Mouse (Mus musculus): Measurements from ENCODE around the gene Rorc. TPM values are rescaled to one million over a fixed set of nuclear protein-coding genes. Genes with fewer than 3 reads are reported as not detected.

Gene Rorc
- polyA plus RNA-seq, 1 experiment from 2014 or later = 6.1 TPM

DNA sequence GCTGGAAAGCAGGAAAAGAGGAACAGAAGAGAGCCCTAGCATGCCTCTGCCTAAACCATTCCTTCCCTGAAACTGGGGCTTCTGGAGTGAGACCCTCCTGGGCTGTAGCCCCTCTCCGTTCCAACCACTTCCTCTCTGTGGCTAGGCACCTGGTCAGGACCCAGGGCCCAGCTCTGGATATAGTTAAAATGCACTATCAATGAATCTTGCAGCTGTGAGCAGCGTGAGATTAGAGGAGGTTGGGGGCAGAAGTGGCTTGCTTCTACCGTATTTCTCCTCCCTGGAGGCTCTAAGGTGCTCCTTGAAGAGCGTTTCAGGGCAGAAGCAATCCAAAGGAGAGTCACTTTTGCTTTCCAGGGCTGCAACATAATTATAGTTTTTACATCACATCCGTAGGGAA, 9.7 kb downstream of the Rorc start:
- 70% methylated on average over 5 of the region's 5 CpGs for WGBS
- Histone ChIP-seq H3K9ac (ENCODE audit: low read depth, low read length) (no peak overlapping the region), H3K4me1 (ENCODE audit: control insufficient read depth, insufficient read depth, low read length) (no peaks in the 10 kb centered on the region), H3K27me3 (ENCODE audit: control insufficient read depth, insufficient read depth, low read length) (no peaks in the 10 kb centered on the region), H3K9me3 (ENCODE audit: control insufficient read depth, low read length) (no peaks in the 10 kb centered on the region), H3K36me3 (ENCODE audit: control insufficient read depth, insufficient read depth, low read length) (no peaks in the 10 kb centered on the region), H3K4me2 (replicated peaks; ENCODE audit: low read depth, low read length) (no peak overlapping the region), H3K27ac (ENCODE audit: low read depth, low read length) (no peak overlapping the region), H3K4me3 (ENCODE audit: low read length) (no peak overlapping the region)
- ATAC-seq (ENCODE audit: low FRiP score, low TSS enrichment) = no peak

- H3K4me1 ChIP-seq (ENCODE audit: control insufficient read depth, insufficient read depth, low read length) = no peaks in the 10 kb centered on the region
- no peak for ATAC-seq (ENCODE audit: low FRiP score, low TSS enrichment)
- no peaks in the 10 kb centered on the region for H3K27me3 ChIP-seq (ENCODE audit: control insufficient read depth, insufficient read depth, low read length)
- H3K9ac ChIP-seq (ENCODE audit: low read depth, low read length) = no peak overlapping the region
- H3K36me3 ChIP-seq (ENCODE audit: control insufficient read depth, insufficient read depth, low read length) = no peaks in the 10 kb centered on the region
- H3K4me3 ChIP-seq (ENCODE audit: low read length) = no peak overlapping the region
- WGBS = 73% methylated on average over 3 of the region's 3 CpGs
- no peak overlapping the region for H3K4me2 ChIP-seq (replicated peaks; ENCODE audit: low read depth, low read length)
- H3K9me3 ChIP-seq (ENCODE audit: control insufficient read depth, low read length) = no peaks in the 10 kb centered on the region
- H3K27ac ChIP-seq (ENCODE audit: low read depth, low read length) = no peak overlapping the region
Observed at GRCm38 (mm10) chr3:94383476-94383875, 10.9 kb downstream of the Rorc start.

DNA sequence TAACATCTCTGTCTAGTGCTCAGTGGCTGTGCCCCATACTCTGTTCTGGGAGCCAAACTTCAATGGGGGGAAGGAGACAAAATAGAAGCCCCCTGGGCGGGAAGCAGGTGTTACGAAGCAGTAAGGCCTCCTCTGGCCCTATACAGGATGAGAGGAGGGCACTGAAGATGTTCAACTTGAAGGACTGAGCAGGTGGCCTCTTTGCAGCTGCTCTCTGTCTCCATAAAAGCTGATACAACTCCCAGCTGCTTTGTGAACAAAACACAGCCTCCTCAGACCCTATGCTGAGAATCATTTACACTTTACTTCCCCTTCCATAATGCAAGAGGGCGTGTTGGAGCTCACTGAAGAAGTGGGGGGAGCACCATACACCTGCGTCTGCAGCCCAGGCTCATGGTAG, 14.1 kb downstream of the Rorc start:
- ATAC-seq (ENCODE audit: low FRiP score, low TSS enrichment) = no peak
- no peak overlapping the region for H3K4me2 ChIP-seq (replicated peaks; ENCODE audit: low read depth, low read length)
- no peak overlapping the region for H3K4me3 ChIP-seq (ENCODE audit: low read length)

DNA sequence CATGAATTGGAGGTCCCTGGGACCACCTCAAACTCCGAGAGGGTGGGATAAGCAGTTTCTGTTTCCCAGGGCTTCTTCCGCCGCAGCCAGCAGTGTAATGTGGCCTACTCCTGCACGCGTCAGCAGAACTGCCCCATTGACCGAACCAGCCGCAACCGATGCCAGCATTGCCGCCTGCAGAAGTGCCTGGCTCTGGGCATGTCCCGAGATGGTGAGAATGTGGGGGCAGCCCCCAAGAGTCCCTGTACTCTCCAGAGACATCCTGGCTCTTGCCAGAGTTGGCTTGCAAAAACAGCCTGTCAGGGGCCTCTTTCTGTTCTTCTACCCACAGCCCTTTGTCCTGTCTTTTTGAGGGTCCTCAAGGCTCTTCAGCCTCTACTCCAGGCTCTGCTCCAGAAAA, 14.8 kb downstream of the Rorc start:
- 94% methylated on average over 10 of the region's 10 CpGs for WGBS
- no peak for ATAC-seq (ENCODE audit: low FRiP score, low TSS enrichment)
- Histone ChIP-seq H3K4me1 (ENCODE audit: control insufficient read depth, insufficient read depth, low read length) (no peaks in the 10 kb centered on the region), H3K27ac (ENCODE audit: low read depth, low read length) (no peak overlapping the region), H3K9ac (ENCODE audit: low read depth, low read length) (no peak overlapping the region), H3K4me2 (replicated peaks; ENCODE audit: low read depth, low read length) (no peak overlapping the region), H3K36me3 (ENCODE audit: control insufficient read depth, insufficient read depth, low read length) (no peaks in the 10 kb centered on the region), H3K27me3 (ENCODE audit: control insufficient read depth, insufficient read depth, low read length) (no peaks in the 10 kb centered on the region; the same call in 1 of the 2 replicates), H3K9me3 (ENCODE audit: control insufficient read depth, low read length) (no peaks in the 10 kb centered on the region), H3K4me3 (ENCODE audit: low read length) (no peak overlapping the region)

More for the DNA sequence above, 14.1 kb downstream of the Rorc start:
- no peak overlapping the region for H3K27ac ChIP-seq (ENCODE audit: low read depth, low read length)
- H3K9me3 ChIP-seq (ENCODE audit: control insufficient read depth, low read length) = no peaks in the 10 kb centered on the region
- no peaks in the 10 kb centered on the region; the same call in 1 of the 2 replicates for H3K27me3 ChIP-seq (ENCODE audit: control insufficient read depth, insufficient read depth, low read length)
- 58% methylated on average over 4 of the region's 4 CpGs for WGBS
- H3K9ac ChIP-seq (ENCODE audit: low read depth, low read length) = no peak overlapping the region
- no peaks in the 10 kb centered on the region for H3K36me3 ChIP-seq (ENCODE audit: control insufficient read depth, insufficient read depth, low read length)
- H3K4me1 ChIP-seq (ENCODE audit: control insufficient read depth, insufficient read depth, low read length) = no peaks in the 10 kb centered on the region

DNA sequence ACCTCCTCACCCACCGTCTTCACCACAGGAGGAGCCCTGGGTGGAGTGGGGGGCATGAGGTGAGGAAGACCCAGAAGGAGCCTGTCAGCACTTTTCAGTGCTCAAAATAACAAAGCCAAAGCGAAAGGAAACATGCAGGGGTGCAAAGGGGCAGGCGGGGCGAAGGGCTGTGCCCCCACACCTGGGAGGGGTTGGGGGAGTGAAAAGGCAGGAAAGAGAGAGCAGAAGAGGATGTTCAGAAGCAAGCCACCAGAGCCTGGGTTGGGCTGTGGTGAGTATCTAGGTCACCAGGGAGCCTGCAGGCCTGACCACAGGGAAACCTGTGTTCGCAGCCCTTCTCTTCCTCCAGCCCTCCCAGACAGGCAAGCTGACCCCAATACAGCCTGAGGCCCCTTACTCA, 15.5 kb downstream of the Rorc start:
- 73% methylated on average over 4 of the region's 5 CpGs for WGBS
- ATAC-seq (ENCODE audit: low FRiP score, low TSS enrichment) = no peak

DNA sequence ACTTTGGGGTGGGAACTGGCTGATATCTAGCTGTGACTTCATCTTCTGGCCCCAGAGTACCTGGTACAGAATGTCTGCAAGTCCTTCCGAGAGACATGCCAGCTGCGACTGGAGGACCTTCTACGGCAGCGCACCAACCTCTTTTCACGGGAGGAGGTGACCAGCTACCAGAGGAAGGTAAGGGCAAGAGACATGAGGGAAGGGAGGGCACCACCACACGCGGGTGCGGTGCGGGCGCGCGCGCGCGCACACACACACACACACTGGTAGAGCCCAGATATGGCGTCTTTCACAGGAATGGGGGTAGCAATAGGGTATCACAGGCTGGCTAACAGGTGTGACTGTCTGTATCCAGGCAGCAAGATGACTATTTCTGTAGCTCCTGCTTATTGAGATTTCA, 16.8 kb downstream of the Rorc start:
- 96% methylated on average over 16 of the region's 16 CpGs for WGBS

More for the DNA sequence above, 15.5 kb downstream of the Rorc start:
- no peaks in the 10 kb centered on the region for H3K4me1 ChIP-seq (ENCODE audit: control insufficient read depth, insufficient read depth, low read length)
- H3K9me3 ChIP-seq (ENCODE audit: control insufficient read depth, low read length) = no peaks in the 10 kb centered on the region
- H3K4me3 ChIP-seq (ENCODE audit: low read length) = no peak overlapping the region
- H3K27me3 ChIP-seq (ENCODE audit: control insufficient read depth, insufficient read depth, low read length) = no peaks in the 10 kb centered on the region; the same call in 1 of the 2 replicates
- no peak overlapping the region for H3K9ac ChIP-seq (ENCODE audit: low read depth, low read length)
- no peak overlapping the region for H3K27ac ChIP-seq (ENCODE audit: low read depth, low read length)
- H3K36me3 ChIP-seq (ENCODE audit: control insufficient read depth, insufficient read depth, low read length) = no peaks in the 10 kb centered on the region
- no peak overlapping the region for H3K4me2 ChIP-seq (replicated peaks; ENCODE audit: low read depth, low read length)

GRCm38 (mm10) chr3:94391001-94391400, 18.4 kb downstream of the Rorc start:
- WGBS = 82% methylated on average over 5 of the region's 5 CpGs

More for the DNA sequence above, 16.8 kb downstream of the Rorc start:
- Histone ChIP-seq H3K27me3 (ENCODE audit: control insufficient read depth, insufficient read depth, low read length) (no peaks in the 10 kb centered on the region; the same call in 1 of the 2 replicates), H3K4me1 (ENCODE audit: control insufficient read depth, insufficient read depth, low read length) (no peaks in the 10 kb centered on the region), H3K9ac (ENCODE audit: low read depth, low read length) (no peak overlapping the region), H3K36me3 (ENCODE audit: control insufficient read depth, insufficient read depth, low read length) (no peaks in the 10 kb centered on the region), H3K9me3 (ENCODE audit: control insufficient read depth, low read length) (no peaks in the 10 kb centered on the region), H3K4me3 (ENCODE audit: low read length) (no peak overlapping the region), H3K4me2 (replicated peaks; ENCODE audit: low read depth, low read length) (no peak overlapping the region), H3K27ac (ENCODE audit: low read depth, low read length) (no peak overlapping the region)
- no peak for ATAC-seq (ENCODE audit: low FRiP score, low TSS enrichment)

GRCm38 (mm10) chr3:94392128-94392527, 19.5 kb downstream of the Rorc start:
- H3K36me3 ChIP-seq (ENCODE audit: control insufficient read depth, insufficient read depth, low read length) = no peaks in the 10 kb centered on the region
- H3K27ac ChIP-seq (ENCODE audit: low read depth, low read length) = no peak overlapping the region
- no peak overlapping the region for H3K9ac ChIP-seq (ENCODE audit: low read depth, low read length)
- no peak overlapping the region for H3K4me2 ChIP-seq (replicated peaks; ENCODE audit: low read depth, low read length)
- 82% methylated on average over 2 of the region's 2 CpGs for WGBS
- no peaks in the 10 kb centered on the region for H3K9me3 ChIP-seq (ENCODE audit: control insufficient read depth, low read length)
- H3K27me3 ChIP-seq (ENCODE audit: control insufficient read depth, insufficient read depth, low read length) = no peaks in the 10 kb centered on the region; the same call in 1 of the 2 replicates
- H3K4me1 ChIP-seq (ENCODE audit: control insufficient read depth, insufficient read depth, low read length) = no peaks in the 10 kb centered on the region
- no peak overlapping the region for H3K4me3 ChIP-seq (ENCODE audit: low read length)
- ATAC-seq (ENCODE audit: low FRiP score, low TSS enrichment) = no peak

More at GRCm38 (mm10) chr3:94391001-94391400, 18.4 kb downstream of the Rorc start:
- no peak overlapping the region for H3K4me3 ChIP-seq (ENCODE audit: low read length)
- H3K4me2 ChIP-seq (replicated peaks; ENCODE audit: low read depth, low read length) = no peak overlapping the region
- no peaks in the 10 kb centered on the region for H3K36me3 ChIP-seq (ENCODE audit: control insufficient read depth, insufficient read depth, low read length)
- H3K4me1 ChIP-seq (ENCODE audit: control insufficient read depth, insufficient read depth, low read length) = no peaks in the 10 kb centered on the region
- no peak for ATAC-seq (ENCODE audit: low FRiP score, low TSS enrichment)
- no peaks in the 10 kb centered on the region for H3K9me3 ChIP-seq (ENCODE audit: control insufficient read depth, low read length)
- no peak overlapping the region for H3K27ac ChIP-seq (ENCODE audit: low read depth, low read length)
- H3K9ac ChIP-seq (ENCODE audit: low read depth, low read length) = no peak overlapping the region
- H3K27me3 ChIP-seq (ENCODE audit: control insufficient read depth, insufficient read depth, low read length) = no peaks in the 10 kb centered on the region; the same call in 1 of the 2 replicates

GRCm38 (mm10) chr3:94393049-94393448, 20.5 kb downstream of the Rorc start:
- Histone ChIP-seq H3K4me3 (ENCODE audit: low read length) (no peak overlapping the region), H3K9ac (ENCODE audit: low read depth, low read length) (no peak overlapping the region), H3K36me3 (ENCODE audit: control insufficient read depth, insufficient read depth, low read length) (no peaks in the 10 kb centered on the region), H3K4me1 (ENCODE audit: control insufficient read depth, insufficient read depth, low read length) (no peaks in the 10 kb centered on the region), H3K4me2 (replicated peaks; ENCODE audit: low read depth, low read length) (no peak overlapping the region), H3K27ac (ENCODE audit: low read depth, low read length) (no peak overlapping the region), H3K9me3 (ENCODE audit: control insufficient read depth, low read length) (no peaks in the 10 kb centered on the region), H3K27me3 (ENCODE audit: control insufficient read depth, insufficient read depth, low read length) (no peaks in the 10 kb centered on the region; the same call in 1 of the 2 replicates)
- WGBS = 78% methylated on average over 4 of the region's 4 CpGs
- ATAC-seq (ENCODE audit: low FRiP score, low TSS enrichment) = no peak
